Mouse (Mus musculus) ES-Bruce4 (cell line): Measurements from ENCODE around the gene H3f3a.

ENCODE experiments used
- CTCF ChIP-seq: IDR thresholded peaks from one replicate; pipeline ENCODE4 v1.8.1; 2011; ENCODE audit warnings: low read depth, low read length
- POLR2A ChIP-seq: IDR thresholded peaks from one replicate; pipeline ENCODE4 v1.8.1; 2011; ENCODE audit warnings: low read length; ENCODE audit not compliant: insufficient read depth

DNA sequence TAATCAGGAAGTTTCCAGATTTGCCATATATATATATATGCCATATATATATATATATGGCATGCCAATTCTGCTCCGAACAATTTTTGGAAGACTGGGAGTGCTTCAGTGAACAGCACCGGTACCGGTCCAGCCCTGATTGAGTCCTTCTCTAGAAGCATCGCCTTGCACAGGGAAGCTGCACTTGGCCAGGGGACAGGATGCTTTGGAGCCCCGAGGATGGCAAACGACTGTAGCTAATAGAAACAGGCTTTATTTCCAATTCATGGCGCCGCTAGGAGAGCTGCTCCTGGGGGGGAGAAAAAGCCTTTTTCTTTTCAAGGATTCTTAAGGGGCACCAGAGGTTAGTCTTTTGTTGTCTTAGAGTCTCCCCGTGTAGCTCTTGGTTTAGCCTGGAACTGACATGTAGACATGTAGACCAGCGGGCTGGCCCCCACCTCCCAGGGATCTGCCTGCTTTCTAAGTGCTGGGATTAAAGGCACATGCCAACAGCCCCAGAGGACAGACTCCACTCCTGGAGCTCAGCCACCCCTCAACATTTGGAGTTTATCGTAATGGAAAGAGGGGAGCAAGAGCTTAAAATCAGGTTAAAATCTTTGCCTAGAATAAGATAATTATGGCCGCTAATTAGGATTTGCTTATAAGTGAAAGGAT, 1.8 kb upstream of the H3f3a start:
- no peak for TF ChIP-seq CTCF
- TF ChIP-seq POLR2A, result no peak
